Mouse (Mus musculus) heart, embryonic 12.5 days (tissue): ENCODE results near the gene Slc45a1. TPM values are rescaled to one million over a fixed set of nuclear protein-coding genes. Genes with fewer than 3 reads are reported as not detected.

Experiments
- ATAC-seq: fragments of 200-750 bp; cut with Nextera tagmentation; 2 replicates; pipeline ENCODE4 v1.8.0; 2017; ENCODE audit warnings: moderate TSS enrichment, moderate library complexity; ENCODE audit not compliant: insufficient number of reproducible peaks, low FRiP score
- H3K27ac ChIP-seq: fragments of 300-500 bp; sonication (generic); 2 replicates; pipeline ENCODE4 v1.5.1; 2016; ENCODE audit warnings: mild to moderate bottlenecking, moderate library complexity; ENCODE audit not compliant: poor library complexity, severe bottlenecking
- H3K27me3 ChIP-seq: fragments of 300-500 bp; sonication (generic); replicated peaks from 2 replicates; pipeline ENCODE4 v1.6.1; 2016; ENCODE audit warnings: mild to moderate bottlenecking, moderate library complexity
- H3K36me3 ChIP-seq: fragments of 300-500 bp; sonication (generic); 2 replicates; pipeline ENCODE4 v1.6.1; 2016; ENCODE audit warnings: mild to moderate bottlenecking, moderate library complexity
- H3K4me1 ChIP-seq: fragments of 300-500 bp; sonication (generic); replicated peaks from 2 replicates; pipeline ENCODE4 v1.6.1; 2016; ENCODE audit warnings: mild to moderate bottlenecking
- H3K4me2 ChIP-seq: fragments of 300-500 bp; sonication (generic); 2 replicates; pipeline ENCODE4 v1.6.1; 2016; ENCODE audit warnings: mild to moderate bottlenecking, moderate library complexity
- H3K4me3 ChIP-seq: fragments of 300-500 bp; sonication (generic); 2 replicates; pipeline ENCODE4 v1.5.1; 2016; ENCODE audit warnings: mild to moderate bottlenecking
- H3K9ac ChIP-seq: fragments of 300-500 bp; sonication (generic); 2 replicates; pipeline ENCODE4 v1.6.1; 2016; ENCODE audit warnings: mild to moderate bottlenecking, moderate library complexity
- H3K9me3 ChIP-seq: fragments of 300-500 bp; sonication (generic); replicated peaks from 2 replicates; pipeline ENCODE4 v1.6.1; 2016; ENCODE audit warnings: mild to moderate bottlenecking, moderate library complexity
- WGBS: fragments of 180-500 bp; shearing (Covaris S2); methylation state at CpG from one replicate; pipeline ENCODE4 v1.1.7; 2016; 5-methylcytosine and 5-hydroxymethylcytosine counted together
- polyA plus RNA-seq: library from polyadenylated mRNA; unstranded; fragments of >200 nt; fragmentation: Nextera tagmentation; extraction: Ambion mirVana; gene quantifications from 2 replicates; pipeline ENCODE4 v1.2.1, GENCODE M21; 2016

Gene Slc45a1
- polyA plus RNA-seq, 1 experiment from 2014 or later, result not detected

DNA sequence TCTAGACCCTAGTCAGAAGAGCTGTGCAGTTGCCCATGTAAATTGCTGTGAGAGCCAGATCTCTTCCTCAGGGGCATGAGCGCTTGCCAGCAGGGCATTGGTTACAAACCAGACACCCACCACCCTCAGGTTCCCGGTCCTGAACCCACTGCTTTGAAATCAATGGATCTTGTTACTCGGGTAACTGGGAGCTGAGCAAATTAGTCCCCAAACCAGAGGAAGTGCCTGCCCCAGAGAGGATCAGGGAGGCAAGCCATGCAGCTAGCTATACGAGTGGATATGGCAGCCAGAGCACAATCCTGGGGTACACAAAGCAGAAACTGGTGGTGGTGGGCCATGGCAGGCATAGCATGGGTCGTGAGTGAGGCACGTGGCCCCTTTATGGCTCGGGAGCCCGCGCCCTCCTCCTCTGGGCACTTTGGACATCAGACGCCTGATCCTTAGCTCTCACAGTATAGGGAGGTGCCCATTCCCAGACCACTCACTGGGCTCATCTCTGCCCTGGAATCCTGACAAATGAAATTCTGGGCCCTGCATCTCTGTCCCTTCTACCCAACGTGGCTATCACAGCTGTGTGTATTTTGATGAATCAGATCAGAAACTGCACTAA lies 27.7 kb downstream of the Slc45a1 start:
- peaks cover 30% of the 10 kb centered on the region for H3K36me3 ChIP-seq
- H3K27ac ChIP-seq, result no peak overlapping the region
- H3K27me3 ChIP-seq, result no peaks in the 10 kb centered on the region
- H3K4me3 ChIP-seq, result no peak overlapping the region
- no peak for ATAC-seq
- no peak overlapping the region for H3K9ac ChIP-seq
- no peaks in the 10 kb centered on the region for H3K9me3 ChIP-seq
- 66% methylated on average over 11 of the region's 11 CpGs for WGBS
- no peak overlapping the region for H3K4me2 ChIP-seq
- no peaks in the 10 kb centered on the region; the same call in 1 of the 2 replicates for H3K4me1 ChIP-seq

DNA sequence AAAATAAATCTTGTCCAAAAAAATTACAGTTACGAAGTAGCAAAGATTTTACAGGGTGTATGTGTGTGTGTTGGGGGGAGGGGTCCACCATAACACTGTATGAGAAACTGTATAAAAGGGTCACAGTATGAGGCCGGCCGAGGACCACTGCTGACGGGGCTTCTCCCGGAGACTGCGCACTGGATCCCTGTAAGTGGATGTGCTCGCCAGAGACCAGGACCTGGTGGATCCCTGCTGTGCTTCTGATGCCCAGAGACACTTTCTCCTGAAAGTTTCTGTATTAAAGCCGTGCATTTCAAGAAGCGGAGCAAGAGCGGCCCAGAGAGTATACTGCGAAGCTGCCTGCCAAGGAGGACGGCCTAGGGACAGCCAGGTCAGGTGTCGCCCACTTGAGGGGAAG lies 29.3 kb downstream of the Slc45a1 start:
- Histone ChIP-seq H3K36me3 (peaks cover 47% of the 10 kb centered on the region), H3K27me3 (no peaks in the 10 kb centered on the region), H3K4me1 (no peaks in the 10 kb centered on the region; the same call in 1 of the 2 replicates), H3K4me2 (no peak overlapping the region), H3K4me3 (no peak overlapping the region), H3K9me3 (no peaks in the 10 kb centered on the region), H3K27ac (no peak overlapping the region), H3K9ac (no peak overlapping the region)
- 91% methylated on average over 13 of the region's 13 CpGs for WGBS
- no peak for ATAC-seq

DNA sequence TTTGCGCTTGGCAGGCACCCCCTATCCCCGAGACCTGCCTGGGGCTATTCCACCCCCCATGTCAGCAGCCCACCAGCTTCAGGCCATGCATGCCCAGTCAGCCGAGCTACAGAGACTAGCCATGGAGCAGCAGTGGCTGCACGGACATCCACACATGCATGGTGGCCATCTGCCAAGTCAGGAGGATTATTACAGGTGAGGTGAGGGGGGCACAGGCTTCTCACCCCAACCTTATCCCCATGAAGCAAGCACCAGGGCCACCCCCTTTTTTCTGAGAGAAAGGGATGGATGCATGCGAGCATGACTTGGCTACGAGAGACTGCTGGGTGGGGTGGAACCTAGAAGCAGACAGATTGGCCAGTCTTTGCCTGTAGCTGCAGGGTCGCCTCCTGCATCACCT lies 33.0 kb downstream of the Slc45a1 start:
- WGBS, result 79% methylated on average over 7 of the region's 7 CpGs
- H3K4me3 ChIP-seq, result no peak overlapping the region

DNA sequence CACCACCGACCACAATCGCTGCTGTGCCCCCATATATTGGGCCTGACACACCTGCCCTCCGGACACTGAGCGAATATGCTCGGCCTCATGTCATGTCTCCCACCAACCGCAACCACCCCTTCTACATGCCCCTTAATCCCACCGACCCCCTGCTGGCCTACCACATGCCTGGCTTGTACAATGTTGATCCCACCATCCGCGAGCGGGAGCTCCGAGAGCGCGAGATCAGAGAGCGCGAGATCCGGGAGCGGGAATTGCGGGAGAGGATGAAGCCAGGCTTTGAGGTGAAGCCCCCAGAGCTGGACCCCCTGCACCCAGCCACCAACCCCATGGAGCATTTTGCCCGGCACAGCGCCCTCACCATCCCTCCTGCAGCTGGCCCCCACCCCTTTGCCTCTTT lies 35.1 kb downstream of the Slc45a1 start:
- Histone ChIP-seq H3K4me2 (no peak overlapping the region), H3K27ac (no peak overlapping the region), H3K9me3 (no peaks in the 10 kb centered on the region), H3K27me3 (no peaks in the 10 kb centered on the region), H3K4me3 (no peak overlapping the region), H3K4me1 (no peaks in the 10 kb centered on the region; the same call in 1 of the 2 replicates), H3K36me3 (peaks cover 90% of the 10 kb centered on the region), H3K9ac (no peak overlapping the region)
- WGBS, result 95% methylated on average over 20 of the region's 20 CpGs
- ATAC-seq, result no peak

More for the DNA sequence above, 33.0 kb downstream of the Slc45a1 start:
- Histone ChIP-seq H3K27me3 (no peaks in the 10 kb centered on the region), H3K4me2 (no peak overlapping the region), H3K4me1 (no peaks in the 10 kb centered on the region), H3K9me3 (no peaks in the 10 kb centered on the region), H3K36me3 (peaks cover 84% of the 10 kb centered on the region), H3K27ac (no peak overlapping the region), H3K9ac (no peak overlapping the region)
- ATAC-seq, result no peak

DNA sequence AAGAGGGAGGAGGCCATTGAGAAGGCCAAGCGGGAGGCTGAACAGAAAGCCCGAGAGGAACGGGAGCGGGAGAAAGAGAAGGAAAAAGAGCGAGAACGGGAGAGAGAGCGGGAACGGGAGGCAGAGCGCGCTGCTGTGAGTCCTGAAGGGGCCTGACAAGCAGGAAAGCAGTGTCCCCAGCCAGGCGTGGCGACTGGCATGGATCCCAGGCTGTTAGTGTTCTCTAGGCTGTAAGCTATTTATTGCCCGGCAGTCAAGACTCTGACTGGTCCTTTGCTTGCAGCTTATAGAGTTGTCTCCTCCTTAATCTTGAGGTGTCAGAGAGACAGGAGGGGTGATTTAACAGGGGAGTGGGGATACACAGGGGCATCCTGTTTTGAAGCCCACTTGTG lies 35.9 kb downstream of the Slc45a1 start:
- Histone ChIP-seq H3K4me3 (no peak overlapping the region), H3K27ac (no peak overlapping the region), H3K9me3 (no peaks in the 10 kb centered on the region), H3K4me1 (peaks cover 3% of the 10 kb centered on the region; the same call in 1 of the 2 replicates), H3K9ac (no peak overlapping the region), H3K4me2 (no peak overlapping the region), H3K36me3 (peaks cover 94% of the 10 kb centered on the region), H3K27me3 (no peaks in the 10 kb centered on the region)
- ATAC-seq, result no peak
- WGBS, result 90% methylated on average over 13 of the region's 13 CpGs

DNA sequence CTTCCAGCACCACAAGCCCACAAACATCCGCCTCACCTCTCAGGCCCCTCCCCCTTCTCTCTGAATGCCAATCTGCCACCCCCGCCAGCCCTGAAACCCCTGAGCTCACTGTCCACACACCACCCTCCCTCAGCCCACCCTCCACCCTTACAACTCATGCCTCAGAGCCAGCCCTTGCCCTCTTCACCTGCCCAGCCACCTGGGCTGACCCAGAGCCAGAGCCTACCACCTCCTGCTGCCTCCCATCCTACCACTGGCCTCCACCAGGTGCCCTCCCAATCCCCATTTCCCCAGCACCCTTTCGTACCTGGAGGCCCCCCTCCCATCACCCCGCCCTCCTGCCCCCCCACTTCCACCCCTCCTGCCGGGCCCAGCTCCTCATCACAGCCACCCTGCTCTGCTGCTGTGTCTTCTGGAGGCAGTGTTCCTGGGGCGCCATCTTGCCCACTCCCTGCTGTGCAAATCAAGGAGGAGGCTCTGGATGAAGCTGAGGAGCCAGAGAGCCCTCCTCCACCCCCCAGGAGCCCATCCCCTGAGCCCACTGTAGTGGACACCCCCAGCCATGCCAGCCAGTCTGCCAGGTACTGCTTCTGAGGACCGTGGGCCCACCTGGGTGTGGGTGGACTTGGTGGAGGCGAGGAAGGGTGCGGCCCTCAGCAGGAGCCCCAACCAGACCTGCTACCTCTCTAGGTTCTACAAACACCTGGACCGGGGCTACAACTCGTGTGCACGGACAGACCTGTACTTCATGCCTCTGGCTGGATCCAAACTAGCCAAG lies 36.5 kb downstream of the Slc45a1 start:
- H3K4me2 ChIP-seq, result no peak overlapping the region
- 92% methylated on average over 12 of the region's 12 CpGs for WGBS
- peaks cover 89% of the 10 kb centered on the region for H3K36me3 ChIP-seq
- ATAC-seq, result no peak
- H3K9ac ChIP-seq, result no peak overlapping the region
- H3K9me3 ChIP-seq, result no peaks in the 10 kb centered on the region
- H3K4me3 ChIP-seq, result no peak overlapping the region
- H3K27me3 ChIP-seq, result no peaks in the 10 kb centered on the region
- peaks cover 6% of the 10 kb centered on the region for H3K4me1 ChIP-seq
- no peak overlapping the region for H3K27ac ChIP-seq

DNA sequence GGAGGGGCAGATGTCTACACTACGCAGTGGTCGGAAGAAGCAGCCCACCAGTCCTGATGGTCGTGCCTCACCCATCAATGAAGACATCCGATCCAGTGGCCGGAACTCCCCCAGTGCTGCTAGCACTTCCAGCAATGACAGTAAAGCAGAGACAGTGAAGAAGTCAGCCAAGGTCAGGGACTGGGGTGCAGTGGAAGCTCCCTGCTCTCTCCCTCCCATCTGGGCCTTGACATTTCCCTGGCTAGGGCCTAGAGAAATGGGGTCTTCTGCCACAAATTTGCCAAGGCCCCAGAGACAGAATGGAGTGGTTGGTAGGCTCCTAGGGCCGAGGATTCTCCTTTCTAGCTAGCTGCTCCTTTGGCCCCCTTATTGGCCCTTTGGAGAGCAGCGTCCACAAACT lies 38.3 kb downstream of the Slc45a1 start:
- no peaks in the 10 kb centered on the region for H3K9me3 ChIP-seq
- H3K4me2 ChIP-seq, result no peak overlapping the region
- peaks cover 79% of the 10 kb centered on the region for H3K36me3 ChIP-seq
- H3K9ac ChIP-seq, result no peak overlapping the region
- no peaks in the 10 kb centered on the region for H3K27me3 ChIP-seq
- no peak for ATAC-seq
- no peak overlapping the region for H3K27ac ChIP-seq
- 88% methylated on average over 7 of the region's 7 CpGs for WGBS
- peaks cover 10% of the 10 kb centered on the region for H3K4me1 ChIP-seq
- H3K4me3 ChIP-seq, result no peak overlapping the region

DNA sequence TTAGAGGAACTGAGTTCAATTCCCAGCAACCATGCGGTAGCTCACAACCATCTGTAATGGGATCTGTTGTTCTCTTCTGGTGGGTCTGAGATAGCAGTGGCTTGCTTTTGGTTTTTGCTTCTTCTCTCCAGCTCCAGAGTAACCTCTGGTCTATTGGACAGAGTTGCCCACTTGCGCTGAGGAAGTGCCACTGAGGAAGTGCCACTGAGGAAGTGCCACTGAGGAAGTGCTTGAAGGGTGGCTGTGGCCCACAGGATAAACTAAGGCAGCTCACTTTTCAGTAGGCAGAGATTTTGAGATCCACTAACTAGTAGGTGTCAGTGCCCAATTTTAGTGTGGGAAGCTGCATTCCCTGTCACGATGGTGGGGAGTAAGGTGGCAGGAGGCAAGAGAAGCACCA lies 43.3 kb downstream of the Slc45a1 start:
- H3K27me3 ChIP-seq, result no peaks in the 10 kb centered on the region
- peaks cover 15% of the 10 kb centered on the region for H3K4me1 ChIP-seq
- 91% methylated on average over 3 of the region's 3 CpGs for WGBS
- no peak overlapping the region for H3K27ac ChIP-seq
- no peak overlapping the region for H3K4me2 ChIP-seq
- no peaks in the 10 kb centered on the region for H3K9me3 ChIP-seq
- peaks cover 29% of the 10 kb centered on the region for H3K36me3 ChIP-seq
- no peak for ATAC-seq
- H3K9ac ChIP-seq, result no peak overlapping the region
- no peak overlapping the region for H3K4me3 ChIP-seq

DNA sequence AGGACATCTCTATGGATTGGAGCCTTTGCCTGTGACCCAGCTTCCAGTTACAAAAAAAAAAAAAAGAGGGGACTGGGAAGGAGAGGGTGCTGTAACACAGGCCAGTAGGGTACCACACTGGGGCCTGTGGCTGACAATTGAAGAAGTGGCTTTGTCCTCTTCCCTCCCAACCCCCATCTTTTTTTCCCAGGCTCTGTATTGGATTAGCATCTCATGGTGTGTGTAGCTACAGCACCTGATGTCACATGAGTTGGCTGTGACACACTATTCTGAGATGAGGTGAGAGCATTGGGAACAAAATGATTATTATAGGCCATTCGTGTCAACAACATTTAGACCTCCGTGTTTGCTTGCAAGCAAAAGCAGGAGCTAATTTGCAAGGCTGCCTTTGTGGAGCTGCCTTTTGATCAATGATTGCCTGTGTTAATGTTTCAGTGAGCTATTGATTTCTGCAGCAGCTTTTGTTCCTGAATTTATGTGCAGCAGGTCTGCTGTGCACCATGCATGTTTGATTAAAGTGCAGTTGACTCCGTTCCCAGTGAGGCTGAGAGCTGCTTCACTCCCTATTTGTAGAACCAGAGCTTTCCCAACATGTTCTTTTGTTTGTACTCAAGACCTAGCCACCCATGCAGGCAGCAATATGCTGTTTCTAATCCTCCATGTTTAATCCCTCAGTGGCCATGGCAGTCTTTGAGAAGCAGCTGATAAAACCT lies 45.4 kb downstream of the Slc45a1 start:
- 87% methylated on average over 3 of the region's 3 CpGs for WGBS
- Histone ChIP-seq H3K9me3 (no peaks in the 10 kb centered on the region), H3K27me3 (no peaks in the 10 kb centered on the region), H3K4me2 (no peak overlapping the region), H3K27ac (no peak overlapping the region), H3K36me3 (peaks cover 11% of the 10 kb centered on the region), H3K9ac (no peak overlapping the region), H3K4me1 (peaks cover 15% of the 10 kb centered on the region), H3K4me3 (no peak overlapping the region)
- ATAC-seq, result no peak

DNA sequence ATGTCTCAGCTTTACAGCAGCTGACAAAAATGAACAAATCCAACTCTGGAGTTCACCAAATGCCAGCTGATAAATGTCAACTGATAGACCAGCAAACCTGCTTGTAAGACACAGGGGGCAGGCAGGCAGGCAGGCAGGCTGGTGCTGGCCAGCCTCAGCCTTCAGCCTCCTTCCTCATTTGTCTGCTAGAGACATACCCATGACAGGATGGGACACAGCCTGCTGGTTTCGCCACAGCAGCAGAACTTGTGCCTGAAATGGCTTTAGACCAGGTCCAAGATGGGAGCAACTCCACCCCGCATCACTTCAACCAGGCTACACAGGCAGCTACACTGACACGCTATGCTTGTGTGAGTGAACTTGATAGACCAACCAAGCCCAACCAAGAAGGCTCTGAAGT lies 46.2 kb downstream of the Slc45a1 start:
- WGBS, result 90% methylated on average over 3 of the region's 3 CpGs
- no peak overlapping the region for H3K4me3 ChIP-seq
- no peak overlapping the region for H3K27ac ChIP-seq
- H3K36me3 ChIP-seq, result peaks cover 7% of the 10 kb centered on the region; the same call in 1 of the 2 replicates
- H3K4me2 ChIP-seq, result no peak overlapping the region
- ATAC-seq, result no peak
- H3K9me3 ChIP-seq, result no peaks in the 10 kb centered on the region
- H3K4me1 ChIP-seq, result peaks cover 12% of the 10 kb centered on the region
- no peak overlapping the region for H3K9ac ChIP-seq
- H3K27me3 ChIP-seq, result no peaks in the 10 kb centered on the region

DNA sequence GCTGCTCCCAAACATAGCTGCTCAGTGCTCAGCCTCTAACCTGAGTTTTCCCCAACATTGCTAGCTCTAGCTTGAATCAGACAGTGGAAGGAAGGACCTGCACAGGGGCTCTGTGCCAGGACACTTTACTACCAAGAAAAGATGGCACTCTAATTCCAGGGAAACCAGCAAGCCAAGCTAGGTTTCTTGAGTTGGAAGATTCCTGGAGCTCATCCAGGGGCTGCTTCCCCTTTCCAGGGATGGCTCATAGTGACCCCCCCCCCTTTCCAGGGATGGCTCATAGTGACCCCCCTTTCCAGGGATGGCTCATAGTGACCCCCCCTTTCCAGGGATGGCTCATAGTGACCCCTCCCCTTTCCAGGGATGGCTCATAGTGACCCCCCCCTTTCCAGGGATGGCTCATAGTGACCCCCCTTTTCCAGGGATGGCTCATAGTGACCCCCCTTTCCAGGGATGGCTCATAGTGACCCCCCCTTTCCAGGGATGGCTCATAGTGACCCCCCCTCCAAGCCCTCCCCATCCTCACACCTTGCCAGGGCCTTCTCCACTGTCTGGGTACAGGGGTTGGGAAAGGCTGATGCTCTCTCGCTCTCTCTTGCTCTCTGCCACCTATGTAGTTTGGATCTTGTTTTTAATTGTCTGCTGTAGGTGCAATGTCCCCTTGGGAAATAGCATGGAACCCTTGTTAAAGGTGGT lies 48.5 kb downstream of the Slc45a1 start:
- no peak overlapping the region for H3K9ac ChIP-seq
- H3K4me2 ChIP-seq, result no peak overlapping the region
- no peaks in the 10 kb centered on the region for H3K9me3 ChIP-seq
- no peak overlapping the region for H3K27ac ChIP-seq
- no peak overlapping the region for H3K4me3 ChIP-seq
- H3K4me1 ChIP-seq, result peaks cover 21% of the 10 kb centered on the region
- no peak for ATAC-seq
- peaks cover 3% of the 10 kb centered on the region; the same call in 1 of the 2 replicates for H3K36me3 ChIP-seq
- 97% methylated on average over 1 of the region's 1 CpGs for WGBS
- no peaks in the 10 kb centered on the region for H3K27me3 ChIP-seq
